Mouse (Mus musculus) gastrocnemius, adult 8-10 months (tissue): Measurements from ENCODE around the gene Ceacam1. TPM values are rescaled to one million over a fixed set of nuclear protein-coding genes. Genes with fewer than 3 reads are reported as not detected.
"Not testable (repeated sequence)": the region's sequence is repeated elsewhere in the genome, so short reads cannot be mapped to it uniquely, and the experiment has no call there.

Experiments
- DNase-seq, 2 experiments: peaks; one replicate each; pipeline ENCODE4 v3.0.0; 2022; ENCODE audit warnings: low spot score in 2 of 2
- total RNA-seq, 4 experiments: library from RNA; stranded (reverse); gene quantifications; 2 replicates each; pipeline ENCODE4 v1.2.4; 2022

The Ceacam1 gene
- 1 to 10 TPM; 1.9 to 4.8 (median 3.3) TPM for total RNA-seq

GRCm38 (mm10) chr7:25477091-25477751 is at the start of gene Ceacam1:
TSS of gene Ceacam1 (minus strand) at chr7:25477603.
- DNase-seq, result peak; percentile 13 to 16

- not testable (repeated sequence) for DNase-seq
These were observed 38.8 kb upstream of the Ceacam1 start for GRCm38 (mm10) chr7:25516070-25516777.

- not testable (repeated sequence) for DNase-seq
These were observed 38.3 kb upstream of the Ceacam1 start for GRCm38 (mm10) chr7:25515667-25516066.

GRCm38 (mm10) chr7:25509925-25510324 is 32.5 kb upstream of the Ceacam1 start:
- DNase-seq, result no peak

GRCm38 (mm10) chr7:25494649-25495048 is 17.2 kb upstream of the Ceacam1 start:
- no peak for DNase-seq

GRCm38 (mm10) chr7:25490698-25491097 is 13.3 kb upstream of the Ceacam1 start:
- DNase-seq, result not testable (repeated sequence)

GRCm38 (mm10) chr7:25489382-25489781 is 12.0 kb upstream of the Ceacam1 start:
- DNase-seq, result not testable (repeated sequence)

GRCm38 (mm10) chr7:25486186-25486585 is 8.8 kb upstream of the Ceacam1 start:
- no peak for DNase-seq

GRCm38 (mm10) chr7:25485061-25485460 is 7.7 kb upstream of the Ceacam1 start:
- no peak for DNase-seq

GRCm38 (mm10) chr7:25483133-25483735 is 5.8 kb upstream of the Ceacam1 start:
- DNase-seq, result no peak

GRCm38 (mm10) chr7:25480791-25481190 is 3.4 kb upstream of the Ceacam1 start:
- not testable (repeated sequence) for DNase-seq

- peak; percentile 16 to 22 for DNase-seq
These were observed 2.0 kb upstream of the Ceacam1 start for GRCm38 (mm10) chr7:25479440-25479839.

- not testable (repeated sequence) for DNase-seq
These were observed 320 bp upstream of the Ceacam1 start for GRCm38 (mm10) chr7:25477752-25478093.

GRCm38 (mm10) chr7:25471821-25472220 is 5.6 kb downstream of the Ceacam1 start:
- DNase-seq, result not testable (repeated sequence)

- not testable (repeated sequence) for DNase-seq
These were observed 11.8 kb downstream of the Ceacam1 start for GRCm38 (mm10) chr7:25465586-25465985.

- no peak for DNase-seq
These were observed 12.4 kb downstream of the Ceacam1 start for GRCm38 (mm10) chr7:25465010-25465409.

GRCm38 (mm10) chr7:25462033-25462337 is 15.4 kb downstream of the Ceacam1 start:
- DNase-seq, result not testable (repeated sequence)

- DNase-seq, result not testable (repeated sequence)
These were observed 15.9 kb downstream of the Ceacam1 start for GRCm38 (mm10) chr7:25461336-25462032.

GRCm38 (mm10) chr7:25452103-25452502 is 25.3 kb downstream of the Ceacam1 start:
- DNase-seq, result no peak

GRCm38 (mm10) chr7:25449913-25450890 is 27.2 kb downstream of the Ceacam1 start:
- no peak for DNase-seq

- no peak for DNase-seq
These were observed 36.6 kb downstream of the Ceacam1 start for GRCm38 (mm10) chr7:25440816-25441153.
